Mouse (Mus musculus) kidney, adult 9 months (tissue): ENCODE data around the gene Pfn1.

Source experiments
- DNase-seq: peaks from one replicate; pipeline ENCODE4 v3.0.0; 2022

Gene Pfn1

DNA sequence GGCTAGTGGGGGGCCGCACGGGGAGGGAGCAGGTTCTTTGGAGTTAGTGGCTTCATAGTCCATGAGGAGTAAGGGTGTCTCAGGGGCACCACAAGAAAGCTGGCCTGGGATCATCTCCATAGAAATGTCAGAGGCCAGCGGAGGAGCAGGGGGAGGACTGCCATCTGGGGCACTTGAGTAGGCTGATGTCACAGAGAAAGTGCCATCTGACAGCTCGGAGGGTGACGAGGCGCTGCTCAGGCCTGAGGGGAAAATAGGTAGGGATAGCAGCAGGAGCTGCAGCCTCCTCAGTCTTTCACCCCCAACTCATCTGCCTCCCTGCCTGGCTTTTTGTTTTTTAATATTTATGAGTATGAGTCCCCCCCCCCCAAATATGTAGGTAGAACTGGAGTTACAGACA, 19.6 kb upstream of the Pfn1 start:
- no peak for DNase-seq

DNA sequence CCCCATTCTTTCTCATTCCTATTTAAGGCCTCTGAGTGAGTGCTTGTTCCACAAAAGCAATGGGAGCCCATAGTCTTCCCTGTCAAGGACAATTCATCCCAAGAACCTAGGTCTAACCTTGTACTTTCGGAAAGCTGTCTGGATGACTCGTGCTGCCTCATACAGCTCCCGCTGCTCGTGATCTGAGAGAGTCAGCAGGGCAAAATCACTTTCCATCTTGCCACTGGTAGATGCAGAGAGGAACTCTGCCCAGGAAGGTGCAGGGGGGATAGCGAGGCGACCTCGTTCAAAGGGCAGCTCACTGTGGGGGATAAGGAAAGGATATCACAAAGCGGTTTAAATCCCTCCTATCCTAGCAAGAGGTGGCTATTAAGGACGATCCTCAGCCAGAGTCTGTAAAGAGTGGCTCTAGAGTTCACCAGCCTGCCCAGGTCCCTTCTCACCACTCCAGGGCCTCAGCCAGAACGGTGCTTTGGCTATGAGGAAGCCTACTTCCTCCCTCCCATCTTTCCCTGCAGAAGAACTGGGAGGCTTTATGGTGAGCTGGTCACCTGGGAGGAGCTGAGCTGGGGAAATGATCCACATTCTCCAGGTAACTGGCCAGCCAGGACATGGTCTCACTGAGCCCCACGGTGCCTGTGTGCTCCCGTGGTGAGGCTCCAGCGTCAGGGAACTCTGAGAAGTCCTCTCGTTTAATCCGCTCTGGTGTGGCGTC, 17.0 kb upstream of the Pfn1 start:
- peak; percentile 46 for DNase-seq

DNA sequence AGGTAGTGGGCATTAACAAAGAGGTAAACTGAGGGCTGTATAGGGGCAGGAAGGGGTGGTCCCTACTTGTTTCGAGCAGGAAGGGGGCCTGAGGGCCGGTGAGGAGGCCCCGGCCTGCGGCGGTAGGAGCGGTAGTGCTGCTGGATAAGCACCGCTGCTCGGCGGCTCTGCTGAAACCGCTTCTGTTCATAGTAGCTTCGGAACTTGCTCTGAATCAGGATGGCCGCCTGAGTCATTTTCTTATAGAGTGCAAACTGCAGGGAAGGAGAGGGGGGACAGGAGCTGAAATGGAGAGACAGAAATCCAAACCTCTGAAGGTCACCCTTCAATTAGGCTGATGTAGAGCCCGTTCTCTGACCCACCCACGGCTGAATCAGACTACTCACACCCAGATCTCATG, 16.0 kb upstream of the Pfn1 start:
- peak; percentile 40 for DNase-seq

DNA sequence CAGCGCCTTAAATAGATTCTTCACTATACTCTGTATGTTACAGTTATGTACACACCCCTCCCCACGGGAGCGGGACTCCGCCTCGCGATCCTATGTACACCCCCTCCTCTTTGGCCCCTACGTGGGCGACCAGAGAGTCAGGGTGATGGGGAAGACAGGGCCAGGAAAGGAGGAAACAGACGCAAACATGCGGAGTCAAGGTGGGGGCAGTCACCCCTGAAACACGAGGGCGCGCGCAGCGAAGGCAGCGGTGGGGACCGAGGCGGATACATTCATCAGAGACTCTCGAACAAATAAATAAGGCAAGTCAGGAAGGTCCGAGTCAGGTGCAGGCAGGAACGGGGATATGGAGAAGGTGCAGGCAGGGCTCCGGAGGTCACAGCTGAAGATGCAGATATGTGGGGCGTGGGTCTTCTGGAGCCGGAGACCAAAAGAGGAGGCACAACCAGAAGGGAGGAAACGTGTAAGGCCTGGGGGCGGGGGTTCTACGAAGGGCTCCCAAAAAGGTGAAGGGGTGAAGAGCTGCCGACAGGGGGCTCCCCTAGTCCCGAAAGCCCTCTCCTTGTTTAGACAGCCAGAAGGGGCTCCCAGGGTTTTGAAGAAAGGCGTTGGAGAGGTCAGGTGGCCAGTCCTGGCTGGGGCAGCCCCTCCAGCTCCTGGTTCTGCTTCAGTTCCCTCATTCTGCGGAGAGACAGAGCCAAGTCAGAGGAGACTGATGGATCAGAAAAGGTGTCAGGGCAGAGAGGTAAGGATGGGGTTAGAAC, 15.3 kb upstream of the Pfn1 start:
- DNase-seq, result peak; percentile 82

DNA sequence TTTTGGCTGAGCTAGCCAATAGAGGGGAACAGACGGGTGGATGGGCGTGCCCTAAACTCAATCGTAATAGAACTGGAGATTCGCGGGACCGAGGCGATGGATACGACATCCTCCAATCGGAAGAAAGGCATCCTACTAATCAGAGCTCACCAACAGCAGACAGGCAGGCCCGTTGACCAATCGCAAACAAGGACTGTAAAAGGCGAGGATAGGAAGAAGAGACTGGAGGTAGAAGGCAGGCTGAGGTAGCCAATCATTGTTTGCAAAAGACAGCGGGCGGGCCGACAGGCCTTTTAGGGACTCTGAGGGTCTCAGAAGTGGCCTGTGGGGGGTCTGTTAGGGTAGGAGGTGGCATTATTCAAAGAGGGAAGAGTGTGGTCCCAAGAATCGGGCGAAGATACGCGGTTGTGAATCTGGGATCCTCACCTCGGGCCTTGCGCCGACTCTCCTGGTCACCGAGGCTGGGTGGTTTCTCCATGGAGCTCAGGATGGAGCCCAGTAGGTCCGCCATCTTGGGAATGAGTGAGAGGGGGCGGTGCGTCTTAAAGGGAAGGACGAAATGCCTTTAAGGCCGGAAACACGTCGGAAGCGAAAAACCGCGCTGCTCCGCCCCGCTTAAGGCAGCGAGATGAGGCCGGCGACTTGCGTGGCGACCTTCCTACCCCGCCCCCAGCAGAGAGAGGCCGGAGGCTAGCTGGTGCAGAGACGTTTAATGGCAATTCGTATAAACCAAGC, 14.5 kb upstream of the Pfn1 start, which contains the start of gene Spag7:
TSS of gene Spag7 (minus strand) at position 646 of the 735 bp plus-strand sequence.
- peak; percentile 100 for DNase-seq

DNA sequence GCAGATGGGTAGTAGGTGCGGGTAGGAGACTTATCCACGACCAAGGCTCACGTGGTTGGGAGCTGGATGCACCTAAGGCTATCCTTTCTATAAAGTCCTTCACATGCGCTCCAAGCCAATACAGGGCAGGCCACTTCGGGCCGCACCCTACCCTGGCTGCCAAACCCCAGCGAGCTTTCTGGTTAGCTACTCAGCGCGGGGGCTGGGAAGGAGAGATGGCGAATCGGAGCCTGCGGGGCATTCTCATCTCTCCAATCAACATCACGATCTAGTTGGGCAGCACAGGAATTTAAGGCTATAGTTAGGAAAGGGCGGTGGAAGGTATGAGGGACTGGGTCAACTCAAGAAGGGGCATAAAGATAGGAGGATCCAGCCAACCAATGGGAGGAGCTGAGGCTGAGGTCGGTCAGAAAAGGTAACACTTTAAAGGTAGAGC, 13.9 kb upstream of the Pfn1 start:
- DNase-seq, result no peak

DNA sequence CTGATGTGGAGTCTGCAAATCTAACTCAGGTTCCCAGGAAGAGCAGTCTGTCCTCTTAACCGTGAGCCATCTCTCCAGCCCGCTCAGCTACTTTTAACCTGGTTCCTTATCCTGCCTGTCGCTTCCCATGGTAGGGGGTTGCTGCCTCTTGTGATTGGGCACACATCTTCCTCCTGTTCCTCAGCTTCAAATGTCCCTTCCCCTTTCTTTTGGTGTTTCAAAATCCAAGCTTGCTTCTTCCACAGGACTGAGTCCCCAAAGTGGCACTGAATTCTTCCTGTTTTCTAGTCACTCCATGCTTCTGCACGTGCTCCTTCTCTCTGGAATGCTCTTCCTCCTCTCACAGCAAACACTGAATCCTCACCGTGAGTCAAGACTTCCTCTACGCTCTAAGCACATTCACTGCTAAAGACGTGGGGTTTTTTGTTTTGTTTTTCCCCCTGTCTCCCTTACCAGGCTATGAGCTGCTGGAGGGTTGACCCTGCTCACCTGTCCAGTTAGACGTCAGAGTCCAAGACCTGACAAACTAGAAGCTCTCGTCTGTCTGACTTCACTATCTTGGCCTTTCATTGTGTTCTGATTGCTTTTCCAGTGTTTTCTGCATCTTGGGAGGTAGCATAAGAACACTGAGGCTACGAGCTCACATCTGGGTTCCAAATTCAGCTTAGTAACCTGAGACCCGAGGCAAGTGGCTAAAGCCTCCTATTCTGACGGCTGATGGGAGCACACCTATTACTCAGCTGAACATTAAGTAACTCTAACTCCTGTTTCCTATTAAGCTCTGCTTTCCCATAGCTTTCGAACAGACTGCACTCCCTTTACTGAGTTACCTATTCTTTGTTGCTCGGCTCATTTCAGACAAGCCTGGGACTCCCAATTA, 13.1 kb upstream of the Pfn1 start:
- no peak for DNase-seq

DNA sequence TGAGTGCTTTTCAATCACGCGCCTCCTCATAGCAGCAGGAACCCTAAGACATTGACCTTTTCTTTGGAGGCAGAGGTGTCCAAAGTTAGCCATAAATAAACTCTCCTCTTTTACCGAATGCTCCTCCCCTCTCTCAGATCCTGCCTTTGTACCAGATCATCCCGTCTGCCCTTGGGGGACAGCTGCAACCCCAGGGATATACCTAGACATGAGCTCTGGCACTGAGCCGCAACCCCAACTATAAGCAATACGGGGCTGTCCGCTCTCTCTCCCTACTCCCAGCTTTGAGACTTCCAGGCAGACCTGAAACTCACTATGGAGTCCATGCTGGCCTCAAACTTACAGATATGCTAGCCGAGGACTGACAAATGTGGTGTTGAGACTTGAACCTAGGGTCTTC, 12.2 kb upstream of the Pfn1 start:
- DNase-seq, result no peak

DNA sequence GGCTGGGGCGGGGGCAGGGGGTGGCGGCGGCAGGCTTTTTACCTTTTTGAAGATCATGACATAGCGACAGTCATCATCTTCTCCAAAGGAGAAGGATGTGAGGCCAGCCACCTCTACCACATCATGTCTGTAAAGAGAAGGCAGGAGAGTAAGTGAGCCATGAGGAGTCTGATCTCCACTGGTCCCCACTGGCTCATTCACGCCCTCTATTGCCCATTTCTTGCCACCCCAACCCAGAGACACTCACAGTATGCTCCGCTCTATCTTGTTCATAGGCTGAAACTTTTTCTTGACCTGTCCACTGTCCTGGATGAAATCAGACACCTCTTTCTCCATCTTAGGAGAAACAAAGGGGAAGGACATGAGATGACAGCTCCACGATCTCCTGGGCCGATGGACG, 10.3 kb upstream of the Pfn1 start:
- DNase-seq, result no peak

DNA sequence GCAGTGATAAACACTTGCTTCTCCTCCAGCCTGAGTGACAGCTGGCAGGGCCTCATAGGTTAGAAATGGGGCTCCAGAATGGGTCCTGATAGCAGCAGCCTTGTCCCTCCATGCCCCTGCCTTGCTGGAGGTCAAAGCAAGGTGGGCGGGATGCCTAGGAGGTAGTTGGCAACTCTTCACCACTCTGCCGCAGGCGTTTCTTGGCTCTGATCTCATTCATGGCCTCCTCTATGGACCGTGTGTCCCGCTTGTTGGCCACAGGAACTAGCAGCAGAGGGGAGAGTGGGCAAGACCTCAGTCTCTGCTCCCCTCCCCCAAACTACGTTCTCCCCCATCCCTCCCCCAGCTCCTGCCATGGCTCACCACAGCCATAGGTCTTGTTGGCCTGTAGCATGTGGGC, 9.5 kb upstream of the Pfn1 start:
- no peak for DNase-seq

DNA sequence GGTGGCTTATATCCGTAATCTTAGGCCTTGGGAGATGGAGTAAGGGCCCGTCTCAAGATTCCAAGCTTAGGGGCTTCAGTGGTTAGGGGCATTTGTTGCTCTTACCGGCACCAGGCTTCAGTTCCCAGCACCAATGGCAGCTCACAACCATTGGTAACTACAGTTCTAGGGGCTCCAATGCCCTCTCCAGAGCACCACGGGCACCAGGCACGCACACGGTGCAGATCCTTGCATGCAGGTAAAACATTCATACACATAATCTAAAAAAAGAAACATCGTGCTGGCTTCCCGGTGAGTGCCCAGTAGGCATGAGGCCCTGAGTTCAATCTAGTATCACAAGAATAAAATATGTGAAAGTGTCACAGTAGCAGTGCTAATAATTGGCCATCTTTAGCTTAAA, 8.7 kb upstream of the Pfn1 start:
- no peak for DNase-seq

DNA sequence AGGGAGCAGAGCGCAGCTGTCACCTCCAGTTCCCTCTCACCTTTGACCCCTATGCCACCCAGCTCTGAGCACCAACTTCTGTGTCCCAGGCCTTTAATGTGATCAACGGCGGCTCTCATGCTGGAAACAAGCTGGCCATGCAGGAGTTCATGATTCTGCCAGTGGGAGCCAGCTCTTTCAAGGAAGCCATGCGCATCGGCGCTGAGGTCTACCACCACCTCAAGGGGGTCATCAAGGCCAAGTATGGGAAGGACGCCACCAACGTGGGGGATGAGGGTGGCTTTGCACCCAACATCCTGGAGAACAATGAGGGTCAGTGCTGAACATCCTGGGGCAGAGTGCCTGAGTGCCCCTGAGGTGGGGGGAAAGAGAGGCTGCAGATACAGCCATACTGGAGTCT, 6.1 kb upstream of the Pfn1 start:
- DNase-seq, result no peak

DNA sequence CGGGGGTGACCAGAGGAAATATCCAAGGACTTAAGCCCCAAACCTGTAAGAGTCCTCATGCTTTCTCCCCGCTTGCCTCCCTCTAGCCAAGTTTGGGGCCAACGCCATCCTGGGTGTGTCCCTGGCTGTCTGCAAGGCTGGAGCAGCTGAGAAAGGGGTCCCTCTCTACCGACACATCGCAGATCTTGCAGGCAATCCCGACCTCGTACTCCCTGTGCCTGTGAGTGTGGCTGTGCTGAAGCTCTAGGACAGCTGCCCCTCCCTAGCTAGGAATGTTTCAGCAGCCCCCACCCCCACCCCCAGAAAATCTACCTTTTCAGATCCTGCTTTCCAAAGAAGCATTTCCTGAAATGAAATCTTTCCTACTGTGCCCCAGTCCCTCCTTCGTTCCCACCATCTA, 4.5 kb upstream of the Pfn1 start:
- DNase-seq, result no peak

DNA sequence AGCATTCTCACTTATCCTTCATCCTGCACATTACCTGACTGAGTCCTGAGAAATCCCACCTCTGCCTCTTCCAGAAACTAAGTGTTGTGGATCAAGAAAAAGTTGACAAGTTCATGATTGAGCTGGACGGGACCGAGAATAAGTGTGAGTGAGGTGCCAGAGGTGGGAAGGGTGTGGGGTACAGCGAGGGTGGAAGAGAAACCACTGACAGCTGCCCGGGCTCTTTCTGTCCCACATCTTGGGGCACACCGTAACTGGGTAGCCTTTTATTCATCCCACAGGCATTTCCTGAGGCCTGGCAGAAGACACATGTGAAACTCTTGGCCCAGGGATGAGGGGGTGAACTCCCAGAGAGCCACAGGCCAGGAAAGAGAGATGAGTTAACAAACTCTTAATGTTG, 4.1 kb upstream of the Pfn1 start:
- no peak for DNase-seq

DNA sequence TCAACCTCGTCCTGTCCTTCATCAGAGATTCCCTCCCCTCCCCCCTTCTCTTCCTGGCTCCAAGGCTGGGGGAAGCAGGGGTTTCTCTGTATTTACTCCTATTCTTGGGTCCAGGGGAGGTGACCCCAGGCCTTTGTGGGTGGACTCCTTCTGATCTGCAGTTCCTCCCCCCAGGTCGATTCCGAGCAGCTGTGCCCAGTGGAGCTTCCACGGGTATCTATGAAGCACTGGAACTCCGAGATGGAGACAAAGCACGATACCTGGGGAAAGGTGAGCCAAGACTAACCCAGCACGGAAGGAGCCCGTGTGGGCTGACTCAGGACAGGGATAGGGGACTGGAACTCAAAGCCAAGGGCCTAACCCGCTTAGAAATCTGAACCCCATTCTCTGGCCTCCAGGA, 3.5 kb upstream of the Pfn1 start:
- no peak for DNase-seq

DNA sequence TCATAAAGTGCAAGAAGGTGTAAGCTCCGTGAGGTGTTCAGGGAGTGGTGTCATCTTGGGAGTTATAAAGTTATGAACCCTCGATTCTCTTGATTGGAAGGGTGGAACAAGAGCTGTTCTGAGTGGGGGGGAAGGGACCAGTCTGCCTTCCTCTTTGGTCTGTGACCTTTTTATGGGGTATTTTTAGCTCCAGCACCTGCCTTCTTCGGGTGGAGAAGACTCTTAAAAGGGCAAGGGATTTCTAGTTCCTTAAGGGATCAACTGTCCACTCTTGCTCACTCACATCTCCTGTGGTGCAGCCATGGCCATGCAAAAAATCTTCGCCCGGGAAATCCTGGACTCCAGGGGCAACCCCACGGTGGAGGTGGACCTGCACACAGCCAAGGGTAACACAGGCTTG, 3.1 kb upstream of the Pfn1 start:
- no peak for DNase-seq

DNA sequence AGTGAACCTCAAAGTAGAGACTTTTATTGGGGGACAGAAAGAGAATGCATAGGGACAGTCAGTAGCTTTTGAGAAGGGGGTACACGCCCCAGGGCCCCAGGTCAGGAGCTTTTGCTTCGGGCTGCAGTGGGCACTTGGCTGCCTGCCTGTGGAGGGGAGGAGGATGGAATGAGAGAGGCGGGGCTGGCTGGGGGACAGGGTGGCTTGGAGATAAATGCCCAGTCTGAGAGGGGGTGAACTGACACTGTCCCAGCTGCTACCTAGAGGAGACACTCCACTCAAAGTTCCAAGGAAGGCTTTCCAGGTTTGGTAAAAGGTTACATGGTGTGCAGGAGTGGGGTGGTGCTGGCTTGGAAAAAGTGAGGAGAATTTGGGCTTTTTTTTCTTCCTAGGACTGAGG, 2.5 kb upstream of the Pfn1 start, which contains the start of gene Eno3:
TSS of gene Eno3 (plus strand) at position 239 of the 400 bp plus-strand sequence.
- no peak for DNase-seq

DNA sequence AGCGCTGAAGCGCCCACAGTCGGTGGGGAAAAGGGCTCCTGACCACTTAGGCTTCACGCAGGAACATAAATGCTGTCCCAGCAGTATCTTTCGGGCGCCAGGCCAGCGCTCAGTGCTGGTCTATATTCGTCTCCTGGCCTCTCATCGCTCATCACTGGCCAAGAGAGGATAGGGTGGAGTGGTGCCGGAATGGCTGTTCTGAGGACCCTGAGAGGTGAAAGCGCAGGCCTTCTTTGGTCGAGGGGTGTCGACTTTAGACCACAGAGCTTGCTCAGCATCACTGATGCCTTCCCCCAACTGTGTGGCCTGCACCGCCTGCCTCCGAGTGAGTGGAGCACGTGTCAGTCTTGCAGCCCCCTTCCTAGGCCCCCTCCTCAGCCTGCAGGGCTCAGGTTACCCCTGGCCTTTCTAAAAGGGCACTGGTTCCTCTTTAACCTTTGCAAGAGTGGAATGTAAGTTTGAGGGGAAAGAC, 2.0 kb upstream of the Pfn1 start:
- DNase-seq, result no peak

DNA sequence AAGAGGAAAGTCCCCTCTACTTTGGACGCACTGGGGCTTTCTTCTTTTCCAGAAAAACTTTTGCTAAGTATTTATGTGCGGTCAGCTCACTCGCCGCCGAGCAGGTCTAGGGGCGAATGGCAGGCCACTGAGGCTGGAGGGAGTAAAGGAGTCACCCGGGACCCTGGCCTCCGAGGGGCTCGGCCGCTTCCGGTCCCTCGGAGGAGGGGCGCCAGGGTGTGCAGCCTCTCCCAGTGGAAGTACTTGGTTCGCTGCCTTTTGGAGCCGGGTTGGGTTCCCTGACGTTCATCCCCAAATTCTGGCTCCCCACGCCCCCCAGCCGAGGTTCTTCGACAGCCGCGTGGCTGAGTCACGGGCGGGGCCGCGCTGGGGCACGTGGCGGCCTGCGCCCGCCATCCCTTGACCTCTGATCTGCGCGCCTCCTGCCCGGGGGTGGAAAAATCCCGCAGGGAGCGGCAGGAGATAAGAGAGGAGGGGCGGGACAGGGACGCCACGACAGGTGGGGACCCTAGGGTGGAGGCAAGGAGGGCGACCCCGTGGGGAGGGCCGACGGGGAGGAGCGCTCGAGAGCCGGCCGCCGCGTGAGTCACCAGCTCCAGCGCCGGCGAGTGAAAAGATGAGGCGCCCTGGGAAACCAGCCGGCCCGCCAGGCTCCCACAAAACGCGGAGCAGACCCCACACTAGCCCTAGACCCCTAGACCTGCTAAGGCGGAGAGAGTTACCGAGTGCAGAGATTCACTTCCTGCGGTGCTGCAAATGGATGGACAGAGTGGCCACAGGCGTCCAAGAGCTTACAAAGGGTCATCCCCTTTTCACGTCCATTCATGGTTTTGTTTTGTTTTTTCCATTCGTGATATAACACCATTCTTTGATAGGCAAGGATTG, 1.4 kb upstream of the Pfn1 start:
- peak; percentile 58 for DNase-seq

DNA sequence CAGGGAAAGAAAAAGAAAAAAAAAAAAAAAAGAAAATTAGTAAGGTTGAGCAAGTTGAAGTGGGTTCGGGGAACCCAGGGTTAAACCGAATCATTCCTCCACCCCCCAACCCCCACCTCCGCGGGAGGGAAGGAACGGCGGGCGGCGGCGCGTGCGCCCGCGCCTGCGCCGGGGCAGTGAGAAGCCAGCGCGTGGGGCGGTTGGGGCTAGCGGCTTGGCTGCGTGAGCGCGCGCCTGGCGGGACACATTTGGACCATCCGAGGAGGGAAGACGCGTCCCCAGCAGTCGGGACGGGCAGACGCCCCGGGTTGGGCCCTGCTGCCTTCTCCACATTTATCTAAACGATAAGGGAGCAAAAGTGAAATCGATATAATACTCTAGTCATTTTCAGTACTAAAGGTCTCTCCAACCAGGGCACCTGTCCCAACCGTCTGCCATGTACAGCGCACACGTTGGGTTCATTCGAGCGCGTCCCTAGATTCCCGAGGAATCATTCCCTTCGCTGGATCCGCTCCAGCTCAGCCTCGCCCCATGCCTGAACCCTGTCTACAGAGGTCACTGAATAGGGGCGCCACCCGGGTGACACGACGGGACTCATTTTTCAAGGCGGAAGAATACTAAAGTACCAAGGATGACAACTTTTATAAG, 603 bp upstream of the Pfn1 start:
- DNase-seq, result peak; percentile 78
